7 mouse cellular contexts compared by ENCODE assay signal in genomic region chr19:5848032-5848825, GRCm38 (mm10). TPM values are rescaled to one million over a fixed set of nuclear protein-coding genes. Genes with fewer than 3 reads are reported as not detected.
DNase-seq lines count a peak whose midpoint lies in the region; ATAC-seq and TF ChIP-seq lines count a peak whose summit lies in the region.

No protein-coding gene starts in this region.

- H3K9me3 ChIP-seq in heart, embryonic 11.5 days (replicated peaks; ENCODE audit: control insufficient read depth, low read length): no peaks in the 10 kb centered on the region
- no peaks in the 10 kb centered on the region for H3K9me3 ChIP-seq in kidney, embryonic 15.5 days (replicated peaks)
- H3K9me3 ChIP-seq in lung, embryonic 16.5 days (ENCODE audit: control insufficient read depth, low read length): no peaks in the 10 kb centered on the region

- ATAC-seq in heart, embryonic 11.5 days (replicated peaks; ENCODE audit: insufficient number of reproducible peaks, low FRiP score, low TSS enrichment): no peak
- no peak for ATAC-seq in kidney, embryonic 15.5 days (replicated peaks; ENCODE audit: low FRiP score)
- no peak for ATAC-seq in lung, embryonic 16.5 days (ENCODE audit: low read depth)

- peaks cover 6% of the 10 kb centered on the region; the same call in 1 of the 2 replicates for H3K36me3 ChIP-seq in heart, embryonic 11.5 days (ENCODE audit: control insufficient read depth, insufficient read depth, low read length)
- H3K36me3 ChIP-seq in kidney, embryonic 15.5 days: peaks cover 24% of the 10 kb centered on the region
- H3K36me3 ChIP-seq in lung, embryonic 16.5 days (ENCODE audit: control insufficient read depth, insufficient read depth, low read length): peaks cover 13% of the 10 kb centered on the region

- H3K27me3 ChIP-seq in heart, embryonic 11.5 days (ENCODE audit: control insufficient read depth, insufficient read depth, low read length): no peaks in the 10 kb centered on the region
- no peaks in the 10 kb centered on the region for H3K27me3 ChIP-seq in kidney, embryonic 15.5 days
- no peaks in the 10 kb centered on the region for H3K27me3 ChIP-seq in lung, embryonic 16.5 days (ENCODE audit: control insufficient read depth, insufficient read depth, low read depth, low read length)

- TF ChIP-seq CTCF in cortical plate, adult 2 months (IDR thresholded peaks at IDR 0.05; ENCODE audit: extremely low read depth, insufficient read depth, low read length): no peak

- peak overlapping the region; percentile 63 for H3K4me2 ChIP-seq in heart, embryonic 11.5 days
- H3K4me2 ChIP-seq in kidney, embryonic 15.5 days: peak overlapping the region; percentile 60
- peak overlapping the region; percentile 61 for H3K4me2 ChIP-seq in lung, embryonic 16.5 days (ENCODE audit: low read depth, low read length)

- peak; percentile 35 for DNase-seq in CD4-positive helper T cell, adult 2 months (ENCODE audit: low read depth, low spot score)
- DNase-seq in Muller cell, postnatal 12 days (ENCODE audit: inconsistent ontology term): peak; percentile 86
- DNase-seq in right cerebral cortex, postnatal 4 days: peak; percentile 18

- whole genome bisulfite sequencing in heart, embryonic 11.5 days (ENCODE audit: insufficient replicate concordance): 41% methylated on average over 14 of the region's 14 CpGs
- 22% methylated on average over 14 of the region's 14 CpGs for WGBS in kidney, embryonic 15.5 days
- 22% methylated on average over 14 of the region's 14 CpGs for WGBS in lung, embryonic 16.5 days

- H3K9ac ChIP-seq in heart, embryonic 11.5 days (ENCODE audit: low read depth, low read length): peak overlapping the region; percentile 67
- H3K9ac ChIP-seq in kidney, embryonic 15.5 days: peak overlapping the region; percentile 19; the same call in 1 of the 2 replicates
- peak overlapping the region; percentile 64 for H3K9ac ChIP-seq in lung, embryonic 16.5 days (ENCODE audit: low read length)

- H3K4me1 ChIP-seq in cortical plate, adult 2 months (ENCODE audit: control insufficient read depth, insufficient read depth, low read length): peaks cover 14% of the 10 kb centered on the region
- H3K4me1 ChIP-seq in heart, embryonic 11.5 days (ENCODE audit: control insufficient read depth, insufficient read depth, low read length): peaks cover 83% of the 10 kb centered on the region
- peaks cover 72% of the 10 kb centered on the region for H3K4me1 ChIP-seq in kidney, embryonic 15.5 days
- H3K4me1 ChIP-seq in lung, embryonic 16.5 days (replicated peaks; ENCODE audit: control insufficient read depth, insufficient read depth, low read length): peaks cover 64% of the 10 kb centered on the region

- TF ChIP-seq POLR2A in cortical plate, adult 2 months (IDR thresholded peaks at IDR 0.05; ENCODE audit: extremely low read depth, insufficient read depth, low read length): no peak

- H3K4me3 ChIP-seq in cortical plate, adult 2 months (ENCODE audit: insufficient read depth, low read length): no peak overlapping the region
- 0 out of 2 replicates have a peak overlapping the region, but pooled peaks have one; percentile 8 for H3K4me3 ChIP-seq in heart, embryonic 11.5 days (ENCODE audit: low read depth, low read length)
- H3K4me3 ChIP-seq in kidney, embryonic 15.5 days (replicated peaks): peak overlapping the region; percentile 7
- 0 out of 2 replicates have a peak overlapping the region, but pooled peaks have one; percentile 4 for H3K4me3 ChIP-seq in lung, embryonic 16.5 days (ENCODE audit: low read length)

- peak overlapping the region; percentile 96 for H3K27ac ChIP-seq in cortical plate, adult 2 months (ENCODE audit: insufficient read depth, low read length)
- peak overlapping the region; percentile 97 for H3K27ac ChIP-seq in heart, embryonic 11.5 days (ENCODE audit: low read depth, low read length)
- H3K27ac ChIP-seq in kidney, embryonic 15.5 days: peak overlapping the region; percentile 98
- H3K27ac ChIP-seq in lung, embryonic 16.5 days (ENCODE audit: low read length): peak overlapping the region; percentile 100

RNA-seq across cellular contexts. Expression of gene Frmd8, which starts 26.8 kb away (rescaled TPM):
- polyA plus RNA-seq in cortical plate, adult 2 months (2012; rRNA removed): 17.1 and 22.1 TPM in 2 replicates
- polyA plus RNA-seq in heart, embryonic 11.5 days (2014; fragmentation: Nextera tagmentation; extraction: Ambion mirVana): 15.4 and 19.3 TPM in 2 replicates
- polyA plus RNA-seq in kidney, embryonic 15.5 days (2015; fragmentation: Nextera tagmentation; extraction: Ambion mirVana): 40.2 and 43.1 TPM in 2 replicates
- 56.4 and 61.1 TPM in 2 replicates for polyA plus RNA-seq in lung, embryonic 16.5 days (2015; fragmentation: Nextera tagmentation; extraction: Ambion mirVana)

RNA-seq across cellular contexts. Expression of gene Slc25a45, which starts 29.4 kb away (rescaled TPM):
- 6.6 and 7.4 TPM in 2 replicates for polyA plus RNA-seq in cortical plate, adult 2 months (2012; rRNA removed)
- 2.1 and 2.3 TPM in 2 replicates for polyA plus RNA-seq in heart, embryonic 11.5 days (2014; fragmentation: Nextera tagmentation; extraction: Ambion mirVana)
- 8.1 and 8.5 TPM in 2 replicates for polyA plus RNA-seq in kidney, embryonic 15.5 days (2015; fragmentation: Nextera tagmentation; extraction: Ambion mirVana)
- polyA plus RNA-seq in lung, embryonic 16.5 days (2015; fragmentation: Nextera tagmentation; extraction: Ambion mirVana): 5.7 and 6.2 TPM in 2 replicates

RNA-seq across cellular contexts. Expression of gene Tigd3, which starts 45.7 kb away (rescaled TPM):
- 3.6 and 4.0 TPM in 2 replicates for polyA plus RNA-seq in cortical plate, adult 2 months (2012; rRNA removed)
- polyA plus RNA-seq in heart, embryonic 11.5 days (2014; fragmentation: Nextera tagmentation; extraction: Ambion mirVana): 1.5 and 2.6 TPM in 2 replicates
- polyA plus RNA-seq in kidney, embryonic 15.5 days (2015; fragmentation: Nextera tagmentation; extraction: Ambion mirVana): 4.2 and 4.7 TPM in 2 replicates
- 2.5 and 3.2 TPM in 2 replicates for polyA plus RNA-seq in lung, embryonic 16.5 days (2015; fragmentation: Nextera tagmentation; extraction: Ambion mirVana)

Comparison
In these comparisons a context has a peak if more than half of its experiments do, and no peak if none do; other contexts are left out.
1. DNase-seq: peak in every context shown above with its lines; median percentile 86 in Muller cell, postnatal 12 days; 35 in CD4-positive helper T cell, adult 2 months; 18 in right cerebral cortex, postnatal 4 days.